In the genomic region with DNA sequence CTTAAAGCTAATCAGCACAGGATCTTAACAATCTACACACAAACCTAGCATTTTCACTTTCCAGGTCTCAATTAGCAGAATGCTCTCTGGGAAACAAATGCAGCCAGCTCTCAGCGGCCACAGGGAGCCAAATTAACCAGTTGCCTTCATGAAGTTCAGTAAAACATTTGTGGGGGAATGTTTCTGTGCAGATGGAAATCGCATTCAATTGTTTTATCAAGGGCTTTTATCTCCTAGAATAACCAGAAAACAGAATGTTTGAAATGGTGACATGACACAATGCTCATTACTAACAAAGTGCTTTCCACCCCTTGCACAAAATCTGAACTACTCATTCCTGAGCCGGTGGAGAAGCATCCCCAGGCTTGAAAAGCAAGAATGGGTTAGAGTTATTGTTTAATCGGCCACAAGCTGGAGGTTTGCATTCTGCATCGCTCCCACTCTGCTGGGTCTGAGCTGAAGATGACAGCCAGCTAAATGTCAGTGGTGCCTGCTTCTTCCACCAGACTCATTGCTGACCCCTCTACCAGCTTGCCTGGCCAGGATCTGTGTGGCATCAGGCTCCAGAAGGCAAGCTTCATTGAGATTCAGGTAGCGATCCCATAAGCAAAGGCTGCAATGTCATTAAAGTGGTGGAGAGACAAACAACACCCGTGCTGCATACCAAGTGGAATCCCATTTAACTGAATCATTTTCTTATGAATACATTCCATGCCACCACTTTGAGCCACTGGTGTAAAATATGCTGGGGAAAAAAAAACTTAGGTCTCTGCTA, we compare ENCODE assay signal across 11 mouse cellular contexts.
DNase-seq lines count a peak whose midpoint lies in the region; ATAC-seq lines count a peak whose summit lies in the region.
"Had no signal": no experiment of that assay in that cellular context is flagged by ENCODE, and none has a peak within 500 bp of the region (broad histone marks: within the 10 kb centered on the region; RNA-seq: fewer than 3 reads in every experiment).

No protein-coding gene starts in this region.

- no peaks in the 10 kb centered on the region for H3K36me3 ChIP-seq in heart, embryonic 16.5 days (ENCODE audit: control insufficient read depth, insufficient read depth)
- no peaks in the 10 kb centered on the region for H3K36me3 ChIP-seq in forebrain, embryonic 10.5 days (replicated peaks)
- no peaks in the 10 kb centered on the region for H3K36me3 ChIP-seq in hindbrain, embryonic 13.5 days
- H3K36me3 ChIP-seq in midbrain, embryonic 12.5 days: no peaks in the 10 kb centered on the region
- H3K36me3 ChIP-seq: intestine, embryonic 15.5 days had no signal

- WGBS in heart, embryonic 16.5 days: 58% methylated on average over 7 of the region's 7 CpGs
- 79% methylated on average over 7 of the region's 7 CpGs for WGBS in forebrain, embryonic 10.5 days
- 47% methylated on average over 7 of the region's 7 CpGs for WGBS in hindbrain, embryonic 13.5 days
- 59% methylated on average over 7 of the region's 7 CpGs for WGBS in midbrain, embryonic 12.5 days

- H3K4me1 ChIP-seq in heart, embryonic 16.5 days (ENCODE audit: control insufficient read depth, insufficient read depth, low read length): peaks cover 6% of the 10 kb centered on the region; the same call in 1 of the 2 replicates
- peaks cover 9% of the 10 kb centered on the region for H3K4me1 ChIP-seq in forebrain, embryonic 10.5 days
- peaks cover 16% of the 10 kb centered on the region for H3K4me1 ChIP-seq in hindbrain, embryonic 13.5 days (replicated peaks)
- H3K4me1 ChIP-seq in midbrain, embryonic 12.5 days: peaks cover 9% of the 10 kb centered on the region; the same call in 1 of the 2 replicates
- H3K4me1 ChIP-seq: intestine, embryonic 15.5 days had no signal

- H3K9ac ChIP-seq in heart, embryonic 16.5 days (ENCODE audit: low read length): no peak overlapping the region
- no peak overlapping the region for H3K9ac ChIP-seq in hindbrain, embryonic 13.5 days
- no peak overlapping the region for H3K9ac ChIP-seq in midbrain, embryonic 12.5 days (replicated peaks)
- H3K9ac ChIP-seq: intestine, embryonic 15.5 days; lung, embryonic 14.5 days had no signal

- no peak overlapping the region for H3K4me3 ChIP-seq in heart, embryonic 16.5 days (ENCODE audit: low read length)
- H3K4me3 ChIP-seq in forebrain, embryonic 10.5 days: no peak overlapping the region
- H3K4me3 ChIP-seq in hindbrain, embryonic 13.5 days: no peak overlapping the region
- no peak overlapping the region for H3K4me3 ChIP-seq in midbrain, embryonic 12.5 days
- H3K4me3 ChIP-seq: intestine, embryonic 15.5 days had no signal

- H3K9me3 ChIP-seq in heart, embryonic 16.5 days (replicated peaks; ENCODE audit: control insufficient read depth, low read length): no peaks in the 10 kb centered on the region
- no peaks in the 10 kb centered on the region for H3K9me3 ChIP-seq in forebrain, embryonic 10.5 days
- no peaks in the 10 kb centered on the region for H3K9me3 ChIP-seq in hindbrain, embryonic 13.5 days
- no peaks in the 10 kb centered on the region for H3K9me3 ChIP-seq in midbrain, embryonic 12.5 days
- H3K9me3 ChIP-seq: intestine, embryonic 15.5 days had no signal

- H3K27me3 ChIP-seq in heart, embryonic 16.5 days (ENCODE audit: control insufficient read depth, insufficient read depth, low read length): no peaks in the 10 kb centered on the region
- no peaks in the 10 kb centered on the region for H3K27me3 ChIP-seq in forebrain, embryonic 10.5 days (ENCODE audit: poor library complexity, severe bottlenecking)
- no peaks in the 10 kb centered on the region for H3K27me3 ChIP-seq in hindbrain, embryonic 13.5 days
- H3K27me3 ChIP-seq in midbrain, embryonic 12.5 days: no peaks in the 10 kb centered on the region
- H3K27me3 ChIP-seq: intestine, embryonic 15.5 days had no signal

- DNase-seq in heart, adult 18-20 months: no peak
- no peak for DNase-seq in forebrain, embryonic 10.5 days (ENCODE audit: extremely low spot score, low spot score)
- no peak for DNase-seq in gastrocnemius, adult 8-10 months (ENCODE audit: low spot score in 2 of 2)
- DNase-seq in gastrocnemius, postnatal 10 days: no peak
- no peak for DNase-seq in urinary bladder, postnatal 36 days (ENCODE audit: low spot score in 2 of 2)
- DNase-seq: lung, embryonic 14.5 days; thymus, postnatal 36 days had no signal

- peak overlapping the region; percentile 22; the same call in 1 of the 2 replicates for H3K4me2 ChIP-seq in heart, embryonic 16.5 days (ENCODE audit: low read depth, low read length)
- H3K4me2 ChIP-seq in hindbrain, embryonic 13.5 days: no peak overlapping the region
- no peak overlapping the region for H3K4me2 ChIP-seq in midbrain, embryonic 12.5 days (replicated peaks)
- H3K4me2 ChIP-seq: intestine, embryonic 15.5 days; lung, embryonic 14.5 days had no signal

- H3K27ac ChIP-seq in heart, embryonic 16.5 days (ENCODE audit: low read length): no peak overlapping the region
- 0 out of 2 replicates have a peak overlapping the region, but pooled peaks have one; percentile 26 for H3K27ac ChIP-seq in forebrain, embryonic 10.5 days
- peak overlapping the region; percentile 68 for H3K27ac ChIP-seq in hindbrain, embryonic 13.5 days
- peak overlapping the region; percentile 64; the same call in 1 of the 2 replicates for H3K27ac ChIP-seq in midbrain, embryonic 12.5 days (replicated peaks)
- H3K27ac ChIP-seq: intestine, embryonic 15.5 days had no signal

- no peak for ATAC-seq in heart, embryonic 16.5 days (replicated peaks; ENCODE audit: extremely low read depth, insufficient read depth, low FRiP score)
- ATAC-seq in hindbrain, embryonic 13.5 days (ENCODE audit: low FRiP score): peak; percentile 86
- peak; percentile 79 for ATAC-seq in midbrain, embryonic 12.5 days (ENCODE audit: low FRiP score, low read depth)
- ATAC-seq: intestine, embryonic 15.5 days had no signal
